Mouse (Mus musculus): ENCODE results near the gene Olfr1371. TPM values are rescaled to one million over a fixed set of nuclear protein-coding genes. Genes with fewer than 3 reads are reported as not detected.

Gene Olfr1371
- total RNA-seq (2012; rRNA removed) (not detected in 2 replicates), total RNA-seq (2014; rRNA removed) (not detected in 2 replicates), polyA plus RNA-seq (2012; ENCODE audit: insufficient read length, low read depth) (not detected in 2 replicates)

- H3K36me3 ChIP-seq (replicated peaks in 1 of 2; ENCODE audit: control insufficient read depth in 1 of 2, insufficient read depth in 1 of 2, low read length in 1 of 2), result no peaks in the 10 kb centered on the region
- H3K4me3 ChIP-seq (replicated peaks in 1 of 3; ENCODE audit: low read depth in 2 of 3, low read length in 2 of 3, poor library complexity in 1 of 3), result no peak within 1 kb of the TSS
- dilution Hi-C loops (cut with MboI; ENCODE audit: extremely low pct_ligation_motif_present, extremely low pct_unique_long_range_greater_than_20kb, low sequenced_read_pairs), result no loop called here
- no peak within 1 kb of the TSS for H3K9ac ChIP-seq (ENCODE audit: insufficient read depth, low read depth)
- H3K27ac ChIP-seq (ENCODE audit: insufficient read depth, low read depth), result no peak within 1 kb of the TSS
- no peaks in the 10 kb centered on the region for H3K9me3 ChIP-seq (replicated peaks; ENCODE audit: low read length)
- TF ChIP-seq MAZ (IDR thresholded peaks at IDR 0.05; ENCODE audit: low read depth, low read length) (no peak), UBTF (IDR thresholded peaks at IDR 0.05; ENCODE audit: low read depth, low read length) (no peak), HCFC1 (IDR thresholded peaks at IDR 0.05; ENCODE audit: low read depth, low read length) (no peak), SIN3A (IDR thresholded peaks at IDR 0.05; ENCODE audit: low read length) (no peak), JUN (IDR thresholded peaks at IDR 0.05; ENCODE audit: insufficient read depth, low read depth, low read length) (no peak), MEF2A (IDR thresholded peaks at IDR 0.05; ENCODE audit: borderline replicate concordance, low read depth, low read length) (no peak), PAX5 (IDR thresholded peaks at IDR 0.05; ENCODE audit: low read length) (no peak), GABPA (IDR thresholded peaks at IDR 0.05; ENCODE audit: insufficient replicate concordance, low read depth, low read length) (no peak), TBP (conservative IDR thresholded peaks at IDR 0.05; ENCODE audit: low read depth, low read length) (no peak), ETS1 (conservative IDR thresholded peaks at IDR 0.05; ENCODE audit: low read depth, low read length) (no peak), BHLHE40 (IDR thresholded peaks at IDR 0.05; ENCODE audit: low read depth, low read length) (no peak), MAX (IDR thresholded peaks at IDR 0.05; ENCODE audit: low read length) (no peak), E2F4 (IDR thresholded peaks at IDR 0.05; ENCODE audit: insufficient replicate concordance, low read depth, low read length) (no peak), ZNF384 (IDR thresholded peaks at IDR 0.05; ENCODE audit: low read depth, low read length) (no peak), ZMIZ1 (IDR thresholded peaks at IDR 0.05; ENCODE audit: low read depth, low read length) (no peak), CTCF (conservative IDR thresholded peaks at IDR 0.05 in 1 of 2, IDR thresholded peaks at IDR 0.05 in 1 of 2; ENCODE audit: low read depth in 2 of 2, low read length in 2 of 2) (no peak), ZKSCAN1 (IDR thresholded peaks at IDR 0.05; ENCODE audit: borderline replicate concordance, low read depth, low read length) (no peak), MYC (IDR thresholded peaks at IDR 0.05; ENCODE audit: low read depth, low read length) (no peak), EP300 (IDR thresholded peaks at IDR 0.05; ENCODE audit: low read length) (no peak), NELFE (IDR thresholded peaks at IDR 0.05; ENCODE audit: low read depth, low read length) (no peak)
- in situ Hi-C loops (cut with MboI; ENCODE audit: low pct_ligation_motif_present, low pct_unique_long_range_greater_than_20kb, low sequenced_read_pairs), result no loop called here
- no peaks in the 10 kb centered on the region for H3K27me3 ChIP-seq (replicated peaks)
- no peak within 1 kb of the TSS for H3K4me2 ChIP-seq (ENCODE audit: insufficient read depth, low read depth, poor library complexity, severe bottlenecking)
- no peak for DNase-seq (ENCODE audit: extremely low read depth)
- no peaks in the 10 kb centered on the region for H3K4me1 ChIP-seq (ENCODE audit: control insufficient read depth in 1 of 2, insufficient read depth in 2 of 2)
- H3K79me2 ChIP-seq (replicated peaks; ENCODE audit: control insufficient read depth, extremely low read depth, insufficient read depth, poor library complexity, severe bottlenecking), result no peaks in the 10 kb centered on the region
Measured at GRCm38 (mm10) chr11:52213887-52214286, at the start of gene Olfr1371. Olfr1371 (minus strand) TSS chr11:52213987.

DNA sequence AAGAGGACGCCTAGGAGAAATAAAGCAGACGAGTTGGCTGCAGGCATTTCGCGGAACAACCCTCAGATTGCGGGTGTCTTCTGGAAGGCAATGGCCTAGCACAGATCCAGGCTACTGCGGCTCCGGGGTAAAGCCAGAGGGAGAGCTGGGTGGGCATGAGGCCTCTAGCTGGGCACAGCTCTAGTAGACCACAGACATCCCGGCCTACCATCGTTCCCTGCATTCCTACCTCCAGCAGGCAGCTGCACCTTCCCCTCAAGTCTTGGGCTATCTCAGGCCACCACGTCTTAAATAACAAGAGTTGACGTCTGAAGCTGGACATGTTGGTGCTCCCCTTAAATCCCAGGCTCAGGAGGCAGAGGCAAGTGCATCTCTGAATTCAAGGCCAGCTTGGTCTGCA, 48.6 kb upstream of the Olfr1371 start:
- TF ChIP-seq NRF1 (IDR thresholded peaks at IDR 0.05; ENCODE audit: low read depth, low read length), result no peak
- no peak for TF ChIP-seq ETS1 (conservative IDR thresholded peaks at IDR 0.05; ENCODE audit: low read depth, low read length)
- TF ChIP-seq ZKSCAN1 (IDR thresholded peaks at IDR 0.05; ENCODE audit: borderline replicate concordance, low read depth, low read length), result no peak
- TF ChIP-seq MEF2A (IDR thresholded peaks at IDR 0.05; ENCODE audit: borderline replicate concordance, low read depth, low read length), result no peak
- no peak for TF ChIP-seq CHD2 (IDR thresholded peaks at IDR 0.05; ENCODE audit: low read length)
- no peak for TF ChIP-seq USF2 (conservative IDR thresholded peaks at IDR 0.05; ENCODE audit: low read depth, low read length)
- no peak for TF ChIP-seq EP300 (IDR thresholded peaks at IDR 0.05; ENCODE audit: low read length)
- TF ChIP-seq HCFC1 (IDR thresholded peaks at IDR 0.05; ENCODE audit: low read depth, low read length), result no peak
- no peak for TF ChIP-seq RAD21 (IDR thresholded peaks at IDR 0.05; ENCODE audit: low read depth, low read length)
- no peak for TF ChIP-seq ZNF384 (IDR thresholded peaks at IDR 0.05; ENCODE audit: low read depth, low read length)
- no peak for TF ChIP-seq SIN3A (IDR thresholded peaks at IDR 0.05; ENCODE audit: low read length)
- TF ChIP-seq MYC (IDR thresholded peaks at IDR 0.05; ENCODE audit: low read depth, low read length), result no peak
- no peak for TF ChIP-seq MAX (IDR thresholded peaks at IDR 0.05; ENCODE audit: low read length)
- no peak for TF ChIP-seq MXI1 (IDR thresholded peaks at IDR 0.05; ENCODE audit: low read depth, low read length)
- no peak for TF ChIP-seq UBTF (IDR thresholded peaks at IDR 0.05; ENCODE audit: low read depth, low read length)
- TF ChIP-seq CHD1 (IDR thresholded peaks at IDR 0.05; ENCODE audit: low read depth, low read length), result no peak
- TF ChIP-seq GABPA (IDR thresholded peaks at IDR 0.05; ENCODE audit: insufficient replicate concordance, low read depth, low read length), result no peak
- no peak for TF ChIP-seq E2F4 (IDR thresholded peaks at IDR 0.05; ENCODE audit: insufficient replicate concordance, low read depth, low read length)
- TF ChIP-seq USF1 (IDR thresholded peaks at IDR 0.05; ENCODE audit: low read depth, low read length), result no peak
- no peak for TF ChIP-seq BHLHE40 (IDR thresholded peaks at IDR 0.05; ENCODE audit: low read depth, low read length)
- Histone ChIP-seq H3K27ac (ENCODE audit: insufficient read depth, low read depth) (no peak overlapping the region), H3K4me2 (ENCODE audit: insufficient read depth, low read depth, poor library complexity, severe bottlenecking) (no peak overlapping the region), H3K36me3 (replicated peaks in 1 of 2; ENCODE audit: control insufficient read depth in 1 of 2, insufficient read depth in 1 of 2, low read length in 1 of 2) (peaks cover 0 to 22% of the 10 kb centered on the region in 2 experiments), H3K9me3 (replicated peaks; ENCODE audit: low read length) (no peaks in the 10 kb centered on the region), H3K4me3 (replicated peaks in 1 of 3; ENCODE audit: low read depth in 2 of 3, low read length in 2 of 3, poor library complexity in 1 of 3) (no peak overlapping the region), H3K79me2 (replicated peaks; ENCODE audit: control insufficient read depth, extremely low read depth, insufficient read depth, poor library complexity, severe bottlenecking) (no peaks in the 10 kb centered on the region), H3K9ac (ENCODE audit: insufficient read depth, low read depth) (no peak overlapping the region), H3K4me1 (ENCODE audit: control insufficient read depth in 1 of 2, insufficient read depth in 2 of 2) (peaks cover 28 to 72% of the 10 kb centered on the region in 2 experiments), H3K27me3 (replicated peaks) (peaks cover 2% of the 10 kb centered on the region)
- DNase-seq (ENCODE audit: extremely low read depth), result no peak
- dilution Hi-C loops (cut with MboI; ENCODE audit: extremely low pct_ligation_motif_present, extremely low pct_unique_long_range_greater_than_20kb, low sequenced_read_pairs) (no loop called here), in situ Hi-C loops (cut with MboI; ENCODE audit: low pct_ligation_motif_present, low pct_unique_long_range_greater_than_20kb, low sequenced_read_pairs) (loop anchor here (5.0 kb wide), 2 partner anchors 35 to 80 kb away; no protein-coding TSS in a partner anchor)
